Mouse (Mus musculus) heart, adult 2 months (tissue): ENCODE measurements around the gene Pdgfra. TPM values are rescaled to one million over a fixed set of nuclear protein-coding genes. Genes with fewer than 3 reads are reported as not detected.

Experiments used
- DNase-seq, 2 experiments: peaks; one replicate each; pipeline ENCODE4 v3.0.0; 2021
- H3K27ac ChIP-seq: fragments of 200-600 bp; 2 replicates; pipeline ENCODE4 v1.8.1; 2022
- H3K27me3 ChIP-seq: fragments of 200-500 bp; 2 replicates; pipeline ENCODE4 v1.6.1; 2012; ENCODE audit warnings: mild to moderate bottlenecking, low read length, inconsistent platforms, mixed read lengths; ENCODE audit not compliant: control insufficient read depth, insufficient read depth
- H3K36me3 ChIP-seq: fragments of 200-500 bp; 2 replicates; pipeline ENCODE4 v1.6.1; 2012; ENCODE audit warnings: low read length, inconsistent platforms; ENCODE audit not compliant: control insufficient read depth, insufficient read depth
- H3K4me1 ChIP-seq: fragments of 200-500 bp; 2 replicates; pipeline ENCODE4 v1.6.1; 2011; ENCODE audit warnings: low read length; ENCODE audit not compliant: control insufficient read depth, insufficient read depth
- H3K4me3 ChIP-seq: fragments of 200-600 bp; 2 replicates; pipeline ENCODE4 v1.8.1; 2022
- H3K79me2 ChIP-seq: fragments of 200-500 bp; replicated peaks from 2 replicates; pipeline ENCODE4 v1.6.1; 2012; ENCODE audit warnings: mild to moderate bottlenecking, inconsistent platforms, low read length, moderate library complexity, mixed read lengths; ENCODE audit not compliant: control insufficient read depth, insufficient read depth
- H3K9ac ChIP-seq: fragments of 200-500 bp; 2 replicates; pipeline ENCODE4 v1.6.1; 2012; ENCODE audit warnings: low read depth, mild to moderate bottlenecking, control low read depth, inconsistent platforms, low read length, mixed read lengths
- CTCF ChIP-seq: fragments of 200-600 bp; IDR thresholded peaks from 2 replicates; pipeline ENCODE4 v1.8.1; 2022; ENCODE audit warnings: antibody characterized with exemption, mild to moderate bottlenecking, moderate library complexity
- EP300 ChIP-seq: fragments of 200-500 bp; IDR thresholded peaks from 2 replicates; pipeline ENCODE4 v1.6.1; 2011; ENCODE audit warnings: low read depth, low read length, control low read depth; ENCODE audit not compliant: insufficient read depth
- POLR2A ChIP-seq: fragments of 200-500 bp; IDR thresholded peaks from 2 replicates; pipeline ENCODE4 v1.6.1; 2011; ENCODE audit warnings: mild to moderate bottlenecking, low read depth, low read length, control low read depth; ENCODE audit not compliant: insufficient read depth
- WGBS: fragments of 180-500 bp; shearing (Covaris S2); methylation state at CpG from one replicate; pipeline ENCODE4 v1.1.7; 2018; 5-methylcytosine and 5-hydroxymethylcytosine counted together
- intact Hi-C: fragments of 180-260 bp; cut with DNase I; formaldehyde crosslinking; loops from one replicate; pipeline ENCODE4 v1.15.1; 2025
- polyA plus RNA-seq: library from polyadenylated mRNA; depleted of rRNA; stranded (reverse); fragments of >200 nt; gene quantifications from 2 replicates; pipeline ENCODE4 v1.2.3, GENCODE M21; 2012
- total RNA-seq, 2 experiments: library from RNA; stranded (reverse); gene quantifications; 2 replicates each; pipeline ENCODE4 v1.2.3; 2021

Gene Pdgfra
- total and polyA plus RNA-seq, 3 experiments: 11.8 to 29.3 (median 27.8) TPM

GRCm38 (mm10) chr5:75149380-75149779 is 2.7 kb upstream of the Pdgfra start:
- intact Hi-C loops: no loop called here
- Histone ChIP-seq H3K79me2 (no peaks in the 10 kb centered on the region), H3K36me3 (no peaks in the 10 kb centered on the region), H3K4me1 (peaks cover 1% of the 10 kb centered on the region; the same call in 1 of the 2 replicates), H3K4me3 (peak overlapping the region; percentile 2; the same call in 1 of the 2 replicates), H3K27ac (peak overlapping the region; percentile 55), H3K27me3 (peaks cover 28% of the 10 kb centered on the region), H3K9ac (no peak overlapping the region)
- 7% methylated on average over 10 of the region's 10 CpGs for WGBS
- no peak for DNase-seq
- TF ChIP-seq POLR2A: no peak
- TF ChIP-seq EP300: no peak
- TF ChIP-seq CTCF: no peak

DNA sequence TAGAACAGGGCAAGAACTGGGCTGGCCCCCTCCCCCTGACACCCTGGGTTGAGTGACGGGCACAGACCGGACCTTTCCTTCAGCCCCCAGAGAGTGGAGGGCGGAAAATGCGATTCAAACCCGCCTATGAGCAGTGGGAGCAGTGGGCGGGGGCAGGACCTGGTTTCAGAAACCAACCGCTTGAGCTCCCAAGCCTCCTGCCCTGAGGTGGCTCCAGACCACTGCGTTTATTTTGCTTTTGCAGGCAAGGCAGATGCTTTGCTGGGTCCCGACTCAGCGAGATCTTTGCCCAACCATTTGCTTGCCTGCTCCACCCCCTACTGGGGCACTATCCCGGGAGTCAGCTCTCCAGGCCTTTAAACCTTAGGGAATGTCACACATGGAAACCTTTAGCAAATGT is 2.2 kb upstream of the Pdgfra start:
- DNase-seq: peak; percentile 70 to 71
- H3K4me3 ChIP-seq: no peak overlapping the region
- peak; percentile 14; the same call in 1 of the 2 replicates for TF ChIP-seq CTCF
- TF ChIP-seq EP300: no peak
- no peak overlapping the region for H3K9ac ChIP-seq
- H3K27ac ChIP-seq: peak overlapping the region; percentile 55
- peaks cover 1% of the 10 kb centered on the region; the same call in 1 of the 2 replicates for H3K4me1 ChIP-seq
- H3K27me3 ChIP-seq: peaks cover 31% of the 10 kb centered on the region
- no peaks in the 10 kb centered on the region for H3K79me2 ChIP-seq
- WGBS: 7% methylated on average over 11 of the region's 11 CpGs
- no peaks in the 10 kb centered on the region for H3K36me3 ChIP-seq
- intact Hi-C loops: loop anchor here (5.0 kb wide), 1 partner anchor 68 kb away; no protein-coding TSS in a partner anchor

DNA sequence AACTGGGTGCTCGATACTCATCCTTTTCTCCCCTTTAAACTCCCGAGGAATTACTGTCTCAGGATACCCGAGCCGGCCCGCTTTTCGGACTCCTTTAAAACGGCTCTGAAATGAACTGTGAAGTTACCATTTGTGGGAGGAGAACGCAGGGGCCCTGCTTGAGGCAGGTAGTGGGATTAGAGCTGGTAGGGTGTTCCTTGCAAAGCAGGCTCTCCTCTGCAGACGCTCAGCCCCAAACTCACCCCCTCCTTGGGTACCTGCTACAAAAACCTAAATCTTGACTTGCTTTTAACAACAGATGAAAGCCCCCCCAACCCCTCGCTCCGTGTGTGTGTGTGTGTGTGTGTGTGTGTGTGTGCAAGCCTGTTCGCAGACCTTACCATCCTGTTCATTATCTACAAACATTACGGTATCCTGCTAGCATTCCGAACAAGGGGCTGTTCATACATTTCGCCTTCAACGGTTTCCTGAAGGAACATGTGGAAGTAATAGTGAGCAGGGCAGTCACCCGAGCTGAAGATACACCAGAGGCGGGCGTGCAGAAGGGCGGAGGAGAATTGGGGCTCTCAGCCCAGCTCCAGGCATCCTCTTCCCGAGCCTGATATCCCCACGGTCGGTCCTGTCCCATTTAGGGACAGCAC is 1.6 kb upstream of the Pdgfra start:
- Histone ChIP-seq H3K4me3 (no peak overlapping the region), H3K36me3 (no peaks in the 10 kb centered on the region), H3K79me2 (no peaks in the 10 kb centered on the region), H3K9ac (no peak overlapping the region), H3K27me3 (peaks cover 33% of the 10 kb centered on the region), H3K27ac (peak overlapping the region; percentile 27), H3K4me1 (peaks cover 1% of the 10 kb centered on the region; the same call in 1 of the 2 replicates)
- TF ChIP-seq POLR2A: no peak
- TF ChIP-seq EP300: no peak
- no peak for TF ChIP-seq CTCF
- WGBS: 6% methylated on average over 23 of the region's 23 CpGs
- DNase-seq: peak; percentile 15 to 50
- intact Hi-C loops: loop anchor here (5.0 kb wide), 1 partner anchor 68 kb away; no protein-coding TSS in a partner anchor

DNA sequence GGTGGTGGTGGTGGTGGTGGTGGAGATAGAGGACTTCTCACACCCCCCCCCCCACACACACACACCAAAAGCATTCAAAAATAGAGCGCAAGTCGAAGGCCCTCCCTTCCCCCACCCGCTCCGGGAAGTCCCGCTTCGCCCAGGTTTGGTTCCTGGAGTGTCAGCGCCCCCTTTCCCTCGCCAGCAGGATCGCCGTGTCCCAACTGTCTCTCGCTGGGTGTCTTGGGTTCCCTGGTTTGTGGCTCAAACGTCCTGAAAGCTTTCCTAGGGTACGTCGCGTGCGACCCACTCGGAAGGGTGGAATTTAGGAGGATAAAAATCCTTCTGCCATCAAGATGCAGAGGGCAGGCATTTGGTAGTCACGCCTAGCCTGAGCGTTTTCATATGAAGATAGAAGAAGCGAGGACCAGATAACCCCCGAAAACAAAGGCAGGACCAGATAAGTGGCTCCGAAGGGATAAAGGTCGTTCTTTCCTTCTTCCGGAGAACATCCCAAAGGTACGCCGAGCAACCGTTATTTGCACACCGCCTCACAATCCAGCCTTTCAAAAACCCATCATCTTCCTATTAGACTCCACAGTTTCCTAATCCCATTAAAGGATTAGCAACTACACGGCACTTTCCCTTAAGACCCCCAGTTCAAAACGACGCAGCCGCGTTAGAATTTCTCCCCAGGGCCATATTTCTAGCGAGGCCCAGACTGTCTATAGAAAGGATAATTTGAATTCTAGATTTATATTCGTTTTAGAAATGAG is 769 bp upstream of the Pdgfra start:
- Histone ChIP-seq H3K4me3 (peak overlapping the region; percentile 36), H3K36me3 (no peaks in the 10 kb centered on the region), H3K27ac (peak overlapping the region; percentile 15), H3K4me1 (peaks cover 1% of the 10 kb centered on the region; the same call in 1 of the 2 replicates), H3K9ac (peak overlapping the region; percentile 4), H3K79me2 (no peaks in the 10 kb centered on the region), H3K27me3 (peaks cover 33% of the 10 kb centered on the region)
- WGBS: 4% methylated on average over 34 of the region's 35 CpGs
- intact Hi-C loops: loop anchor here (5.0 kb wide), 1 partner anchor 69 kb away; no protein-coding TSS in a partner anchor
- DNase-seq: peak; percentile 83 to 85
- TF ChIP-seq CTCF: peak; percentile 74
- TF ChIP-seq POLR2A: no peak

- H3K79me2 ChIP-seq: no peaks in the 10 kb centered on the region
- H3K27me3 ChIP-seq: peaks cover 33% of the 10 kb centered on the region
- DNase-seq: peak; percentile 51 to 63
- H3K36me3 ChIP-seq: no peaks in the 10 kb centered on the region
- peaks cover 3% of the 10 kb centered on the region; the same call in 1 of the 2 replicates for H3K4me1 ChIP-seq
- H3K4me3 ChIP-seq: peak overlapping the region; percentile 43
- peak overlapping the region; percentile 61 for H3K27ac ChIP-seq
- WGBS: 2% methylated on average over 72 of the region's 72 CpGs
- H3K9ac ChIP-seq: peak overlapping the region; percentile 56
- TF ChIP-seq POLR2A (no peak), CTCF (no peak), EP300 (no peak)
- intact Hi-C loops: loop anchor here (5.0 kb wide), 1 partner anchor 71 kb away; no protein-coding TSS in a partner anchor
These were observed 916 bp downstream of the Pdgfra start for GRCm38 (mm10) chr5:75152791-75153625.
